Mouse (Mus musculus): ENCODE measurements around the gene Phf5a.
"Not testable (repeated sequence)": the region's sequence is repeated elsewhere in the genome, so short reads cannot be mapped to it uniquely, and the experiment has no call there.

- not testable (repeated sequence) for TF ChIP-seq CTCF (IDR thresholded peaks at IDR 0.05; ENCODE audit: low read depth, low read length); POLR2AphosphoS5 (IDR thresholded peaks at IDR 0.05; ENCODE audit: insufficient replicate concordance, low read depth, low read length); TAL1 (conservative IDR thresholded peaks at IDR 0.05; ENCODE audit: low read depth, low read length); GATA1 (IDR thresholded peaks at IDR 0.05; ENCODE audit: borderline replicate concordance, low read length); GATA2 (IDR thresholded peaks at IDR 0.05; ENCODE audit: borderline replicate concordance, low read depth, low read length)
Observed at GRCm38 (mm10) chr15:81908767-81909166, 37.1 kb upstream of the Phf5a start.
